Mouse (Mus musculus) gastrocnemius, adult 2 months (tissue): Measurements from ENCODE around the gene Homer2. TPM values are rescaled to one million over a fixed set of nuclear protein-coding genes. Genes with fewer than 3 reads are reported as not detected.

Experiments
- DNase-seq: peaks from one replicate; pipeline ENCODE4 v3.0.0; 2022
- H3K27ac ChIP-seq: fragments of 200-600 bp; 2 replicates; pipeline ENCODE4 v1.8.1; 2022; ENCODE audit warnings: mild to moderate bottlenecking
- H3K4me3 ChIP-seq: fragments of 200-600 bp; 2 replicates; pipeline ENCODE4 v1.8.1; 2022; ENCODE audit warnings: mild to moderate bottlenecking, moderate library complexity
- CTCF ChIP-seq: fragments of 200-600 bp; IDR thresholded peaks from 2 replicates; pipeline ENCODE4 v1.8.1; 2022; ENCODE audit warnings: antibody characterized with exemption, mild to moderate bottlenecking, moderate library complexity
- intact Hi-C: fragments of 180-260 bp; cut with DNase I; formaldehyde crosslinking; loops from one replicate; pipeline ENCODE4 v1.15.1; 2025
- total RNA-seq, 2 experiments: library from RNA; stranded (reverse); gene quantifications; 2 replicates each; pipeline ENCODE4 v1.2.3; 2021

The Homer2 gene
- total RNA-seq, 2 experiments from 2014 or later, result 39.9 to 102 TPM

DNA sequence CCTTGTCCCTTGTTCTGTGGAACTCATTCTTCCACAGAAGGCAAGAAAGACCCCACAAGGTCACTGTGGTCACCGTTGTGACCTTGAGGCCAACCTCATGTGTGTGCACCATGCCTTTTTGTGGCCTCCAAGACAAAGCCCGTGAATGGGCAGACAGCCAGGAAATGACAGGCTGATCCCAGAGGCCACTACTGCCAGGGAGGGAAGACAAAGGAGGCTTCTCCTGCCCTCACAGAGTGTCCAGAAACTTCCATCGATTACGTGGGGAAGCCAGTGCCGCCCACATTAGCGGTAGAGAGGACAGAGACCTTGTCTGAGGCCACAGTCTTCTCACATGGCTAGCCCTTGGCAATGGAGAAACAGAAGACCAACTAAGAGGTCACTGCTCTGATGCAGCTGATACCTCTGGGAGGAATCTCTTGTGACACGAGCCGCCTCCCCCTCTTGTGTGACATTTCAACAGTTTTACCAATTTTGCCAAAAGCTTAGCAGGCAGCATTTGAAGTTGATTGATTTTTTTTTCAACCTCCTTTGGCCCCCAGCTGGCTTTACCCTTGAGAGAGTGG lies 18.1 kb downstream of the Homer2 start:
- TF ChIP-seq CTCF, result no peak
- H3K27ac ChIP-seq, result no peak overlapping the region
- no peak overlapping the region for H3K4me3 ChIP-seq
- intact Hi-C loops, result no loop called here
- DNase-seq, result no peak

DNA sequence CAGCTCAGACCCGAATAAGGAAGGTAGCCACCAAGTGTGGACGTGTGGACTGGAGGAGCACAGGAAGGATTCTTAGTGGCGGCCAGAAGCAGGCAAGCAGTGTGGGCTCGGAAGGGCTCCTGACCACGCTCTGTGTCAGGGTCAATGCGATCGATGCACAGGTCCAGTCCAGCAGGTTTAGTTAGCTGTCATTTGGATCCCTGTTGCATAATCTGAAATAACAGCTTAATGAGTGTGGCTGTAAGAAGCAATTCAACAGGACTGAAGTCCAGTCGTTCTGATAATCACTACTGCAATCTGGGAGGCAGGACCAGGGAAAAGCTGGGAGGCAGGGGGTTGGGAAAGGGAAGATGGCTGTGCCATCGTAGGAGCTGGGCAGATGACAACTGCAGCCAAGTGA lies 18.9 kb downstream of the Homer2 start:
- no peak overlapping the region for H3K27ac ChIP-seq
- TF ChIP-seq CTCF, result no peak
- H3K4me3 ChIP-seq, result no peak overlapping the region
- intact Hi-C loops, result no loop called here
- no peak for DNase-seq

DNA sequence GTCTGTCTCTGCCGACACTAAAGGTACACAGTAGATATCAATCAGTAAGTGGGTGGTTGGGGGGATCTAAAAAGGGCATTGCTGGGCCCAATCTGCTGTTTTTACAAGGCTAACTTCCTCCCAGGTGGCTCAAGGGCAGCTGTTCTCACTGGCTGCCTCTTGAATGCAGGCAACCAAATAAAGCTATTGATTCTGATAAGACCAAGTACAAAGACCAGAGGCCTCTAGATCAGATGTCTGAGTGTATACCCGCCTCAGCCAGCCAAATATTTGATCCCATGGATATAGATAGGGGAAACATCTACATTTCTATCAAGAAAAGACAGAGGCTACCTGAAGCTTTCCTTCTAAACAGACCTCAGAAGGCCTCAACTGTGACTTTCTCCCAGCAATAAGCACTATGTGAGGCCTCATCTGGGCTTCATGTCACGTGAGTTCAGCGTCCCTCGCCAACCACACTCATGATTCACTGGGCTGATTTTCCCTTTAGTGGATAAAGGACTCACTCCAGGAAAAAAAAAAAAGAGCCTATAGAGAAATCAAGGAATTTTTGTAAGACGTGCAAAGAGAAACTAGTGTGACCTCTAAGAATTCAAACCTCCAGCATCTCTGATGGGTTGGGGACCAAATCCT lies 19.5 kb downstream of the Homer2 start:
- H3K27ac ChIP-seq, result no peak overlapping the region
- intact Hi-C loops, result no loop called here
- H3K4me3 ChIP-seq, result no peak overlapping the region
- DNase-seq, result no peak
- no peak for TF ChIP-seq CTCF

DNA sequence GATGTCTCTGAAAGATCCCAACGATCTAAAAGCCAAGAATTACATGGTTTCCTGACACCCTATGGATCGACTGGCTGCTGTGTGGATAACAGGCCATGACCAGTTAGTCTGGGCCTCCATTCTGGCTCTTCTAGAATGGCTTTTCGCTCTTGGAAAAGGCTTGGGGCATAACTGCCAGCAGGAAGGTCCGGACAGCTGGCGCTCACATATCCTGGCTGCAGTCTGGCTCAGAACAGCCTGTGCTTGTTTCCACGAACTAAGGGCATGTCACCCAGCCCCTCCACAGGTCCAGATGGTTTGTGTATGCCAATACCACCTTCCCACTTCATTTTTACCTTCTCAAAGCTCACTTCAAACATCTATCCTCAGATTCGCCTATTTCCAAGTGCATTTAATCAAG lies 22.0 kb downstream of the Homer2 start:
- DNase-seq, result peak; percentile 75
- intact Hi-C loops, result no loop called here
- Histone ChIP-seq H3K4me3 (no peak overlapping the region), H3K27ac (peak overlapping the region; percentile 59)
- no peak for TF ChIP-seq CTCF

DNA sequence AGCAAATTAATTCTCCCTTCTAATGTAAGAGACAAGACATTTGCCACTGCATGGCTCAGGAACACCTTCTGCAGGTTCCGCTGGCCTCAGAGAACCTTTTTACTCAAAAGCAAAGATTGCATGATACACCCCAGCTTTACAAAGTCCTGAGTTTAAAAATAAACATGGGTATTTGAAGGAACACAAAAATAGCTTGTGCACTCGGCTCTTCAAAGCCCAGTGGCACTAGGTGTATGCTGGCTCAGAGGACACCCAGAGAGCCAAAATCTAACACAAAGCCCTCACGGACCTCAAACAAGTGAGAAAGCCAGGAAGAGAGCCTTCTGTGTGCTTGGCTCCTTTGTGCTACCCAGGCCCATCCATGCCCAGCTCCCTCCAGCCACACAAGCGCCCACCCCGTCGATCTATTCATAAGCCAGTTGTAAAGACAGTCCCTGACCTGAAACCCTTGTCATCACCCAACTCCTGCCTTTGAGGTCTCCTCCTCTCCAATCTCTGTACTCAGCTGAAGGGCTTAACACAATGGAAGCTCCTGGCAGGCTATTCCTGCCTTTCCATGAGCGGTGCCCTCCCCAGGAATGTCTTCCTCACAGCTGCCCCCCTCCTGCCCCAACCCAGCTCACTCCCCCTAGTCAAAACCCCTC lies 23.4 kb downstream of the Homer2 start:
- peak overlapping the region; percentile 75 for H3K27ac ChIP-seq
- TF ChIP-seq CTCF, result no peak
- H3K4me3 ChIP-seq, result peak overlapping the region; percentile 38
- intact Hi-C loops, result no loop called here
- no peak for DNase-seq

DNA sequence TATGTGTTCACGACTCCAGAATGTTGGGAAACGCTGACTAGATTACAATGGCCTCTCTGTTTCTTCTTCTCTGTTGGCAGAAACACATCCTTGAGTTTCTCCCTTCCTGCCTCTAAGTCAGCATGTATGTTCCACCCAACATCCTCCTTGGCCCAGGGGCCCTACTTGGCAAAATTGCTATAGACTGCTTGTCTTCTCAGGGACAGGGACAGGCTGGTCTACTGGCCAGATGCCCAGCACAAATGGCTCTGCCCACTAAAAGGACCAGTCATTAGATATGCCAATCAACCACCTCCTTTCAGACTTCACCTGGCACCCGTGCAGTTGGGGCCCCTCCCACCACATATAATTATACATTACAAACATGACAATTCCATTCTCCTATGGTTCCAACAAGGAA lies 25.9 kb downstream of the Homer2 start:
- intact Hi-C loops, result no loop called here
- TF ChIP-seq CTCF, result no peak

DNA sequence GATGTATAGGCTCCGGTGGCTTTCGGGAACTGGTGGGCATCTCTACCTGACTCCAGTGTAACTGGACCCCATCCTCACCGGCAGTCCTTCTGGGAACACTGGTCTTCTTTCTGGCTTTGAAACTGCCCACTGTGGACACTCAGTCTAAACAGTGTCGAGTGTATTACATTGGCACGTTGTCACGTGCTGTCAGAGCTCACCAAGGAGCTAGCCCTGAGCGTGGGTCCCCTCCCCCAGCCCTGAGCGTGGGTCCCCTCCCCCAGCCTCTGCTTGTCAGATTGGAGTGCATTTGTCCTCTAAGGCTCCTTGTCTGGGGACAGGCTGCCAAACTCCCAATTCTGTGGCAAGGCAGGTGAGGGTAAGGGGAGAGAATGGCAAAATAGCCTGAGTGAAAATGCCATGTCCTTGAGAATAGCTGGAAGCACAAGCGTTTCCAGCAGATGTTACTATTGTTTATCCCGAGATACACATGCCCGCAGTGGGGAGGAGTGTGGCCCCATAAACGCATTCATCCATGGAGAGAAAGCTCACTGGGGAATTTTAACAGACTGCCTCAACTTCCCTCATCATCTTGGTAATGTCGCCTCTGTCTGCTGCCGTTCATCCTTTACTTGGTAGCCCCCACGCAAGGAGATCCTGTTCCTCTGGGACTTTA lies 33.8 kb downstream of the Homer2 start:
- H3K27ac ChIP-seq, result no peak overlapping the region
- no peak for DNase-seq
- no peak for TF ChIP-seq CTCF
- no peak overlapping the region for H3K4me3 ChIP-seq
- intact Hi-C loops, result no loop called here

More for the DNA sequence above, 25.9 kb downstream of the Homer2 start:
- DNase-seq, result no peak
- Histone ChIP-seq H3K4me3 (no peak overlapping the region), H3K27ac (no peak overlapping the region)

DNA sequence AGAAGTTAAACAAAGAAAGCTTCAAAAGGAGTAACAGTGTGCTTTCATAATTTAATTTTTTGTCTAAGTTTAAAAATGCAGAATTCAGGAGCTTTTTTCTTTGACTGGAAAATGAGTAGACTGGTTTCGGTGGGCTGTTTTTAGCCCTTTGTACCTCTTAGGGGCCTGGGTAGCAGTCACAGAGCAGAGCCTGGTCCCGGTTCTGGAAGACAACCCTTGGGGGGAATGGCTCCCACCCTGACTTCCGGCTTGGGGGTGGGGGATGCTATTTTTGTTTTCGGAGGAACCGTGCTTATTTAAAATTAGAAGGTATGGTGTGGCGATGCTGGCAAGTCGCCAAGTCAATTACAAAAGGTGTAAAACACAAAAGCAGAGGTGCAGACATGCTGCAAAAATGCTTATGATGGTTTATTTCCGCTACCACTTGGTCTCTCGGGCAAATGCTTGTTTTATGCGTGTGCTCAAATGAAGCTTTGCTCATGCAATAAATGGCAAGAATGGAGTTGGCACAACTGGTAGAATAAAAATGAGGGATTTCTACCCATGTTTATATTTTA lies 34.5 kb downstream of the Homer2 start:
- no peak for DNase-seq
- no peak for TF ChIP-seq CTCF
- Histone ChIP-seq H3K4me3 (no peak overlapping the region), H3K27ac (no peak overlapping the region)
- intact Hi-C loops, result no loop called here

DNA sequence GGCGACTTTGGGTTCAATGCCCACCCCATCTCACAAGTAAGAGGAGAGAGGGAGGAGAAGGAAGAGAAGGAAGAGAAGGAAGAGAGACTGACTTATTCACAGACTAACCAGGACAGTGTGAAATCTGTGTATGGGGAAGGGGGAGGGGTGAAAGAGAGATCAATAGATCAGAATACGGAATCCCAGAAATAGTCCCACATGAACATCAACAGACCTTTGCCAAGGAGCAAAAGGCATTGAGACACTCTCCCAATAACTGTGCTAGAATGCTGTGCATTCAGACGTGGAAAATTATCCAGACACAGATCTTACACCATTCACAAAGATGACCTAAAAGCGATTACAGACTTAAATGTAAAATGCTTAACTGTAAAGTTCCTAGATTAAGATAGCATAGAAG lies 40.2 kb downstream of the Homer2 start:
- no peak overlapping the region for H3K27ac ChIP-seq
- intact Hi-C loops, result no loop called here
- DNase-seq, result no peak
- no peak overlapping the region for H3K4me3 ChIP-seq
- TF ChIP-seq CTCF, result no peak

DNA sequence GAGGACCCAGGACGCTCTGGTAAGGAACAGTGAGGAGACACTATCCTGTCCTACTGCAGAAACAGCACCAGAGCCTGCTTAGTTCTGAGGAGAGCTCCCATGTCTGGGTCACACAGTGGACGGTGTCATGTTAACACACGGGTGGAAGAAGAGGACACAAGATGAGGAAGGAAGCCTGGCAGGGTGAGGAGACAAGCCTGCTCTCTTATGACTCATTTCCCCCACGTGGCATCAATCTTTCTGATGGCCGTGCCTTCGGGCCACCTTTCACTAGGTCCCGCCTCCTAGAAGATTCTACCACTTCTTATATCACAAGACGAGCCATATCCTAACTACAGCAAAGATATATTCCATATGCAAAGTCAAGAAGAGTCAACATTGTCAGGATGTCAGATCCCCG lies 40.7 kb downstream of the Homer2 start:
- intact Hi-C loops, result no loop called here
- no peak for TF ChIP-seq CTCF
- Histone ChIP-seq H3K4me3 (no peak overlapping the region), H3K27ac (no peak overlapping the region)
- DNase-seq, result peak; percentile 31

DNA sequence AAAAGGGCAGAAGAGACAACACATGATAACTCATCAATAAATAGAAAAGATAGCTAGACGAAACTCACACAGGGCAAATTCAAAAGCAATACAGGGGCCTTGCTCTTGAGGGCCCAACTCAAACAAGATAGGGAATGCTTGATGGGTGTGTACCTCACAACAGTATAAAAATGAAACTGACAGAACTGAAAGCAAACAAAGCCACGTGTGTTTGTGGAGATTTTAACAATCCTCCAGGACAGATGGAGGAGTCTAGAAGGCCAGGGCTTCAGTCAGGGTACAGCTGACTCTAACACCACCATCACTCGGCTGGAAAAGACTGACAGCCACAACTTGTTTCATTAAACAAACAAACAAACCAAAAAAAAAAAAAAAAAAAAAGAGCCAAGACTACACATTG lies 44.3 kb downstream of the Homer2 start:
- DNase-seq, result no peak
- TF ChIP-seq CTCF, result no peak
- intact Hi-C loops, result no loop called here
- Histone ChIP-seq H3K4me3 (no peak overlapping the region), H3K27ac (no peak overlapping the region)

DNA sequence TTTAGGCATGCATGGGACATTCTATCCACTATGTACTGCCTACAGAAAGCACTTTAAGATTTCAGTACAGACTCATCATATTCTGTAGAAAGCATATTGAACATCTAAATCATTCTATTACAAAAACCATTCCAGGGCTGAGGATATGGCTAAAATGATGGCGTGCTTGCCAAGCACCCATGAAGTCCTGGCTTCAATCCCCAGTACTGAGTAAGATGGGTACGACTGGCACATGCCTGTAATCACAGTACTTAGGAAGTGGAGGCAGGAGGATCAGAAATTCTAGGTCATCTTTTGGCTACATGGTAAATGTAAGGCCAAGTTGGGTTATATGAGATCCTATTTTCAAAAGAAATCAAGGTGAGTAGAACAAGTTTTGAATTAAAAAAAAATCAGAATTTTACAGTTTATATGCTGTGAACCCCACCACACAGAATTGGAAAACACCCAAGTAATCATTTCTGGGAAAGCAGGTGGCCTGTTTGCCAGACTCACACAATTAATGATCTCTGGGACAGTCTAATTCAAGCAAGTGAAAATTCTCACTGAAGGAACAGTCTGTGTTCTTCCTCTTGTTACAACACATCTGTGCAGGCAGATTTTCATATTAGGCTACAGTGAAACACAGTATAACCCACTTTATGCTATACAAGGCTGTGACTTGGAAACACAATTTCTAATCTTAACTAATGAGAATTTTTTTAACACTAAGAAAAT lies 49.5 kb downstream of the Homer2 start:
- Histone ChIP-seq H3K4me3 (no peak overlapping the region), H3K27ac (no peak overlapping the region)
- no peak for TF ChIP-seq CTCF
- intact Hi-C loops, result no loop called here
- DNase-seq, result no peak
